Mouse (Mus musculus) frontal cortex, adult (tissue): ENCODE measurements at regions not wholly inside any gene's neighbourhood (a gene's known extent, or its start where the extent isn't known, plus 50 kb on each side); places are given as distances from the start of the nearest gene placed in this dataset.

Experiments used
- ATAC-seq: cut with Nextera tagmentation; 2 replicates; pipeline ENCODE4 v1.9.2; 2017; ENCODE audit warnings: mild to moderate bottlenecking, moderate library complexity, mixed read lengths; ENCODE audit not compliant: low TSS enrichment

- no peak for ATAC-seq
Measured at GRCm38 (mm10) chr2:63920997-63921396, 176.8 kb downstream of the Fign start.

DNA sequence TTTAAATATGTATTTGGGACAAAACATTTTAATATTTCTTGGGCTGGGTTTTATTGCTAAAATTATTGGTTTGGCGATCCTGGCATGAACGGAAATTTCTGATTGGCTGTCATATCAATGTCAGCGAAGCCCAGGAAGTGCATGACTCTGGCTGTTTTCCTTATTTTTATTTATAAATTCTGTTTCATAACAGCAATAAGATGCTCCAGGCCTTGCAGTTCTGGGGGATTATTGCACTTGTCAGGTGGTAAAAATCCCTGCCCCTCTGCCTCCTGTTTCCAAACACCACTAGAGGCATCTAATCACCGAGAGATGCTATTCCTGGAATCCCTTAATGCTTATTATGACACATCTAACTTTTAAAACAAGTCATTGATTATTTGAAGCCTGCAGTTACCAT lies 177.8 kb downstream of the Fign start:
- no peak for ATAC-seq

DNA sequence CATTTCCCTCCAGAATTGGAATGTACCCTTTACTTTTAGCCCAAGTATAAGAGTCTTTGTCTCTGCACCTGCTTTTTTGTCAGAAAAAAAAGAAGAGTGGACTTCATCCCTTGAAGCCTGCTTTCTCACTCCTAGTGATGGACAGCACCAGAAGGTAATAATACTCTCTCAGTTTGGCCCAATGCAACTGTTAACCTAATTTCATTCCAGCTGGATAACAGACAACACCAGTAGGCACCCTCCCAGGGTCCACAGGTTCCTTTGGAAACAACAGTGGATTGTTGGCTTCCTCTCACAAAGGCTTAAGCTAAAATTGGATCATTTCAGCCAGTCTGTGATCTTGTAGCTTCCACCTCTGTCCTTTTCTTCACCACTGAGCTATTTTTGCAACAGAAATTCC lies 197.2 kb downstream of the Fign start:
- no peak for ATAC-seq

DNA sequence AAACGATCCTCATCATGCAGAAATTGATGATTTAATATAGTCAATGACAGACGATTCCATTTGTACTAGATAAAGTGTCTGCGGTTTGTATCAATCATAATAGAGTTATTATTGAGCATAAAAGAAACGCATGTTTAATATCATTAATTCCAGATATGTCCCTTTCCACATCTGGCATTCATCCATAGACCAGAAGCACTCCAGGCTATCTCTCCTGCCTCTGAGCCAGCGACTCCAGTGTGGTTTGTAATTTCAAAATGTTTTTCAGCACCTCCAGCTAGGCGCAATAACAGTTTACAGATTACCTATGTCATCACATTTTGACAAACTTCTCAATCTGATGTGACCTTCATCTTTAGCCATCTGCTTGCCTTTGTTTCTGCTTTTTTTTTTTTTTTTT lies 219.4 kb downstream of the Fign start:
- ATAC-seq: no peak

GRCm38 (mm10) chr2:63877387-63877786 lies 220.5 kb downstream of the Fign start:
- ATAC-seq: no peak

- no peak for ATAC-seq
Measured at GRCm38 (mm10) chr2:63876375-63876774, 221.5 kb downstream of the Fign start.

- ATAC-seq: no peak
Measured at GRCm38 (mm10) chr2:63875101-63875500, 222.7 kb downstream of the Fign start.

DNA sequence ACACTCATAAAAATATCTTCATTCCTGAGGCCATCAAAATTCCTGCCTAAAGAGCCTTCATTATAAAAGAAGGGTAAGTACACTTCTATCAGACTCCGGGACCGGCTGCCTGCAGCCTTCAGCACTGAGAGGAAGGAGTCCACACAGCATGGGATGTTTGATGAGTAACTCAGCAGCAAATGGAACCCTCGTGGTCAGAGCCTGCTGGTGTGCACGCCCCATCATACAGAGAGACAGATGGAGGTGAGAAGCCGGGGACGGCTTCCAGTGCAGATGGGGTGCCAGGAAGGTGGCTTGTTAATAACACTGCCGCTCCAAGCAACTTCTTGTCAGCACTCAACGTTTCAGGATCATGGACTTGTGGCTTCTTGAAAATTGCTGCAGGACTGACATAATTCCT lies 231.3 kb downstream of the Fign start:
- ATAC-seq: no peak

GRCm38 (mm10) chr2:63861821-63862220 lies 236.0 kb downstream of the Fign start:
- ATAC-seq: no peak

- no peak for ATAC-seq
Measured at GRCm38 (mm10) chr2:63856462-63857054, 241.3 kb downstream of the Fign start.

GRCm38 (mm10) chr2:63855476-63855875 lies 242.4 kb downstream of the Fign start:
- no peak for ATAC-seq

- no peak for ATAC-seq
Measured at GRCm38 (mm10) chr2:63854198-63854875, 243.5 kb downstream of the Fign start.

DNA sequence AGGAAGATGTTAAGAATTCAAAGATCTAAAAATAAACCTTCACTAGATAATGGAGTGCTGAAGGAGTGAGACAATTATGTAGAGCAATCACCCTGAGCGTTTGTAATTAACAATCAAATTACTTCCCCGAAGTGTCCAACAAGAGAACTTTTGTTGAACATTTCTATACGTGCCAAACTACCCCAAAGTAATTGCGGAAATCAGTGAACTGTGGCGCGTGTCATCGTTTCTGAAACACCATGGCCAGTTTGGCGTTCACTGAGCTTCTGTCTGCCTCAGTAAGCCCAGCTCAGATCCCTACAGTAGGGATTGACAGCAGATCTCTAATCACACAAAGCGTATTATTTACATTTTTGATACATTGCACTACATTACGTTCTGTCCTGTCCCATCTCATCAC lies 244.6 kb downstream of the Fign start:
- ATAC-seq: no peak

DNA sequence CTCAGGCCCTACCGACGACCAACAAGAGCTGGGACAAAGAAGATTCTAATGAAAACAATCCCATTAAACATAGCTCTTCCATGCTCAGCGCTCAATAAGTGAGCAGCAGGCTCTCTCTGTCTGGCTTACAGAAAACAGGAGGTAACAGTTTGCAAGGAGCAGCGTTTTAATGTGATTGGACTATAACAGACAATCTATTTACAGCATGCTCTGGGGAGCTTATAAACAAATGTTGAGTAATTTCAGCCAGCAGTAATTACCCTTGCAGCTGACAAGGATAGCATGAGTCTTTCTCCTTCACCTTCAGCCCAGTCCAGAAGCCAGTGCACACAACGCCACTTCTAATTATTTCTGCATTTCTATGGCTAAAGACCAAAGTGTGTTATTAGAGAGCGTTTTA lies 245.6 kb downstream of the Fign start:
- no peak for ATAC-seq

DNA sequence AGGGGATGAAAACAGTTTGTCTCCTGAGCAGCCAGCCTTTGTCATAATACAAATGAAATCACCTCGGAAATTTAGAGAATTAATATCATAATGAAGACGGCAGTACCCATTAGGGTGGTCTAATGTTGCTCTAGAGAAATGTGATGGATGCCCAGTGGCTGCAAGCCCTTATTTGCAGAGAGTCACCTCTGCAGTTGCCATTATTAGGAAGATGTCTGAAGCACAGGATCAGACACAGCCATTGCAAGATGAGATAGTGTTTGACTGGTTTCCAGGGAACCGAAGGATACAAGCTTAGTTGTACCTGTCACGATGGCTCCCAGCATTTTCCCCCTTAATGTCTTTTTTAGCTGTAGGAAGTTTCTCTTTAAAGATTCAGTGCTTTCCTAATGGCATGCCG lies 247.8 kb downstream of the Fign start:
- ATAC-seq: no peak

GRCm38 (mm10) chr2:63849486-63849885 lies 248.4 kb downstream of the Fign start:
- no peak for ATAC-seq

DNA sequence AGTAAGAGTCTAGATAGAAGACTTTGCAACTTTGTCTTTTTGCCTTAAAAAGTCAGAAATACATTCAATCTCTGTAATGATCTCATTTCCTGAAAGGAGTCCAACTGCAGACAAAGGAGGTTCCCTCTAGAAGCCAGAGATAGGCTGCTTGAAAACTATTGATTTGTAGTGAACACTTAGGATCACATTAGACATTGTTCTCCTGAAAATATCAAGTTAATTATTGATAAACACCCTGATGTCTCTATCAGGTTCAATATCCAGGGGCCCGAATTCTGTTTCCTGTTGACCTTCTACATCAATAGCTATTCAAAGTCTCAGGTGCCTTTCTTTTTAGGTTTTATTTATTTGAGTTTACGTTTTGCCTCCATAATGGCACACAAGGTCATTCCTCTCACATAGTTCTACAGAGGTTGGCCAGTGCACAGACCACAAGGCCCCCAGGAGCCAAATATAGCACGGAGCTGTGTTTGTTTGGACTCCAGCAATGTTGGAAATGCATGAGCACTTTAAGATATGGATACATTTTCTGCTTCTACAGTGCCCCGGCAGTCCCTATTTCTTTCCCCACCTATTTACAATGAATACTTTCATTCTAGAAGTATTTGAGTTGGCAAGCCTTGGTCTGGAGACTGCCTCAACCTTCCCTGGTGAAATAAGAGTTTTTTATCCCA lies 265.7 kb downstream of the Fign start:
- no peak for ATAC-seq

DNA sequence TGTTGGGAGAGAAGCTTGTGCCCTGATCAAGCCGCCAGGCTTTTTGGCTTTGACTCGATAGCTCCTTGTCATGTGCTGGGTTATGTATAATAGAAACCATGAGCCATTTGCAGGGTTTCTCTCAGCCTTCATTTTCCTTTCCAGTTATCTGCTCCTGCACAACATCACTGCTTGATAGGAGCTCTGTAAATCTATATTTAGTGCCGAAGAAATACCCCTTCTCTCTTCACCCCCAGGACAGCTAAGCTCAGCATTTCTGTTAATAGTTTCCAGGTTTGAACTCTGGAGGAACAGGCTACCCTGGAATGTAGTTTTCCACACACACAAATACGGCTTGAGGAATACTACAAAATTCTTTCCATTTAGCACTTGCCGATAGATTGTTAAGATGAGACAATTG lies 267.4 kb downstream of the Fign start:
- no peak for ATAC-seq

DNA sequence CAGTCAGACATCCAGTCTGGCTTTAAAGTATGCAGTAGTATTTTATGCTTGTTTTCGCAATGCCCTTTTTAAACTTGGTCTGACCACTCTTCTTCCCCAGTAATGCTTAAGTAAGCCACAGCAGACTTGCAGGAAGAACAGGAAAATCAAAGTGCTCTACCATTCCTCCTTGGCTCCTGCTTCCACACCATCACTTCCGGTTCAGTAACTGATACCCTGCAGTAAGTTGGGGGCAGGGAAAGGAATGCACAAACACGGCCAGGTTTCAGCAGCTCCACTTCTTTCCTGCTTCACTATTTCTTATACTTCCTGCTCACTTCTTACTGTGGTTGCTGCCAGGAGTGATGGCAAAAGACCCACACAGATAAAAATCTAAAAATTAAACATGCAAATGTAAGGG lies 269.2 kb downstream of the Fign start:
- no peak for ATAC-seq

GRCm38 (mm10) chr2:63819440-63819839 lies 278.4 kb downstream of the Fign start:
- ATAC-seq: peak; percentile 44; the same call in 1 of the 2 replicates
